Mouse (Mus musculus) spleen, adult 2 months (tissue): Measurements from ENCODE around the gene Znhit3.

Experiments
- CTCF ChIP-seq: fragments of 200-500 bp; IDR thresholded peaks from 2 replicates; pipeline ENCODE4 v1.5.1; 2011; ENCODE audit warnings: mild to moderate bottlenecking, inconsistent platforms; ENCODE audit not compliant: insufficient read depth, insufficient read length, insufficient replicate concordance; ENCODE audit errors: extremely low read depth
- POLR2A ChIP-seq: fragments of 200-500 bp; IDR thresholded peaks from 2 replicates; pipeline ENCODE4 v1.6.1; 2011; ENCODE audit warnings: low read depth, low read length, inconsistent platforms

DNA sequence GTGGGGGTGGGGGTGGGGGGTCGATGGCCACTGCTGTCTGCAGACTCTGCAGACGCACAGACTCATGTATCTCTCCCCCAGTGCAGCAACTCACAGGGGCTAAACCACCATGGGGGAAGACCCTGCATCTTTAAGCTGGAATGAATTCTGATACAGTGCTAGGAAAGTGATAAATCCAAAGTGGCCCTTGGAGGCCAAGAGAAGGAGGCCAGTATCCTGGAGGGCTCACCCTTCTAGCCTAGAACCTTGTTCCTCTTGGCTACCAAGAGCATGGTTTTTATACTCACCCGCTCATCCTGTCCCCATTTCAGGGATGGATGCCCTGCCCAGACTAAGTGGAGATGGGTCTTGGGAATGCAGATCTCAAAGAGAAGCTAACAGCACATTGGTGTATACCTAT is 44.1 kb upstream of the Znhit3 start:
- no peak for TF ChIP-seq POLR2A
- TF ChIP-seq CTCF = no peak
